Mouse (Mus musculus): ENCODE measurements around the gene Ufd1. TPM values are rescaled to one million over a fixed set of nuclear protein-coding genes. Genes with fewer than 3 reads are reported as not detected.

Ufd1 gene
- total RNA-seq, 2 experiments from 2014 or later, result 55.4 to 68.1 TPM

- no peak for DNase-seq (ENCODE audit: low spot score in 2 of 2)
These were observed 66.6 kb downstream of the Ufd1 start for GRCm38 (mm10) chr16:18878091-18878720.

- no peak for DNase-seq (ENCODE audit: low spot score in 2 of 2)
These were observed 72.5 kb downstream of the Ufd1 start for GRCm38 (mm10) chr16:18884044-18884443.

Other genes starting within 250 kb of the Ufd1 start
- gene Tbx1, start 221.1 kb upstream of the Ufd1 start, total RNA-seq (2021), result 10 to 100 TPM in 1 of 2 experiments, 1 to 10 TPM in 1; 3.9 to 10.8 TPM
- gene Gp1bb, start 189.4 kb upstream of the Ufd1 start, total RNA-seq (2021), result under 1 TPM in 1 of 2 experiments, not detected in 1; 0.27 TPM
- gene Gm49601, start 185.4 kb upstream of the Ufd1 start, total RNA-seq (2021), result 1 to 10 TPM; 2.2 to 3.6 TPM
- 10 to 100 TPM; 11.3 to 12.9 TPM for gene Sept5, start 181.8 kb upstream of the Ufd1 start, total RNA-seq (2021)
- 10 to 100 TPM; 47.8 to 59.5 TPM for gene Cldn5, start 34.9 kb upstream of the Ufd1 start, total RNA-seq (2021)
- 10 to 100 TPM in 1 of 2 experiments, 1 to 10 TPM in 1; 9.5 to 10.5 TPM for gene Cdc45, start 208 bp downstream of the Ufd1 start, total RNA-seq (2021)
- gene 2510002D24Rik, start 24.8 kb downstream of the Ufd1 start, total RNA-seq (2021), result 10 to 100 TPM; 14.9 to 15.9 TPM
- 1 to 10 TPM; 4.2 TPM for gene Gm28539, start 24.8 kb downstream of the Ufd1 start, total RNA-seq (2021)
- 10 to 100 TPM; 45.8 to 47.6 TPM for gene Mrpl40, start 65.1 kb downstream of the Ufd1 start, total RNA-seq (2021)
- 10 to 100 TPM; 38.9 to 44.8 TPM for gene Hira, start 65.3 kb downstream of the Ufd1 start, total RNA-seq (2021)

All from gastrocnemius, postnatal 4 days (tissue).